Mouse (Mus musculus) thymus, postnatal 25 days (tissue): ENCODE measurements around the gene Mcoln2.

Experiments
- DNase-seq: peaks from one replicate; pipeline ENCODE4 v3.0.0; 2022

The Mcoln2 gene

DNA sequence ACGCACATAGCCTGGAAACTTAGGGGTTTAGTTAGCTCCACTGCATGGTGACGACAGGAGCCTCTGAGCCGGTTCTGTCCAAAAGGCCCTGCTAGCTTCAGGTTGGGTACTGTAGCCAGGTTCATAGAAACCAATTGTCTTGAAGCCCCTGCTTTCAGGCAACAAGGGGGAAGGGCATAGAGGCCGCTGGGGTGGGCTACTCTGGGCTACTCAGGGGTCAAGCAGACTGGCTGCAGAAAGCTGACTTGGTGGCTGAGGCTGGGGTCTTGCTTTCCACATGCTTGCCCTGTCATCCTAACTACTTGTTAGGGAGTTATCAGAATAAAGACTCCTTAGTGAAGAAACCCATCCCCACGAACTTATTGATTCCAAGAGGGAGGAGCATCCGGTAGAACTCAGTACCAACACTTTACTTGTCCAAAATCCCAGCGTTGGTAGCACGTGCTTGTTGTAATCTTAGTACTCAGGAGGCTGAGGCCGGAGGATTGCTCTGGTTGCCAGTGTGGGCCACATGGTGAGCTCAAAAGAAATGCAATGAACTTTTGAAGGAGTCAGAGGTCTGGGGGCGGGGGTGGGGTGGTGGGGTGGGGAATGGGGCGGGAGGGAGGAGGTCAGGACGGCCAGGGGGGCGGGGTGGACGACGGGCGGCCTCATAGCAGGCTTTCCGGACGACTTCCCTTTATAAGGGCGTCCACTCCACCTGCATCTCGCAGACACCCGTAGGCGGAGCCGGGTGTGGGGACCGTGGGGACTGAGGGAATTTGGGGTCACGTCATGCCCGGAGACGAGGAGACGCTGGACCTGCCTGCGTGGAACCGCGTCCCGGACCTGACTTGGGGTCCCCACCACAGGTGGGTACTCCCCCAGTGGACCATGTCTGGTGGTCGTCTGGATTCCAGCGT, at the start of gene Mcoln2:
Gene Mcoln2, plus strand, starts transcription at position 678 of the 902 bp plus-strand sequence.
- DNase-seq = no peak

GRCm38 (mm10) chr3:146099925-146100324, 49.7 kb upstream of the Mcoln2 start:
- DNase-seq = no peak

DNA sequence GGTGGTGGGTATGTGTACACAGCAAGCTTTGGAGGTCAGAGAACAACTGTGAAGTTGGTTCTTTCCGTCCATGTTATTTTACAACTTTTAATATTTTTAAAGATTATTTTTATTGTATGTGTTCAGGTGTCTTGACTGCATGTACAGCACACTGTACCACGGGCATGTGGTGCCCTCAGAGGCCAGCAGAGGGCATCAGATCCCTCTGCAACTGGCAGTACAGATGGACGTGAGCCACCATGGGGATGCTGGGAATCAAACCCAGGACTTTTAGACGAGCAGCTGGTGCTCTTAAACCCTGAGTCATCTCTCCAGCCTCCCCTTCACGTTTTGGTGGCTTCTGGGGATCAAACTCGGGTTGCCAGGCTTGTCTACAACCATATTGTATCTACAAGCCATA, 47.6 kb upstream of the Mcoln2 start:
- DNase-seq = peak; percentile 54

- DNase-seq = no peak
These were observed 42.4 kb upstream of the Mcoln2 start for GRCm38 (mm10) chr3:146107116-146107849.

DNA sequence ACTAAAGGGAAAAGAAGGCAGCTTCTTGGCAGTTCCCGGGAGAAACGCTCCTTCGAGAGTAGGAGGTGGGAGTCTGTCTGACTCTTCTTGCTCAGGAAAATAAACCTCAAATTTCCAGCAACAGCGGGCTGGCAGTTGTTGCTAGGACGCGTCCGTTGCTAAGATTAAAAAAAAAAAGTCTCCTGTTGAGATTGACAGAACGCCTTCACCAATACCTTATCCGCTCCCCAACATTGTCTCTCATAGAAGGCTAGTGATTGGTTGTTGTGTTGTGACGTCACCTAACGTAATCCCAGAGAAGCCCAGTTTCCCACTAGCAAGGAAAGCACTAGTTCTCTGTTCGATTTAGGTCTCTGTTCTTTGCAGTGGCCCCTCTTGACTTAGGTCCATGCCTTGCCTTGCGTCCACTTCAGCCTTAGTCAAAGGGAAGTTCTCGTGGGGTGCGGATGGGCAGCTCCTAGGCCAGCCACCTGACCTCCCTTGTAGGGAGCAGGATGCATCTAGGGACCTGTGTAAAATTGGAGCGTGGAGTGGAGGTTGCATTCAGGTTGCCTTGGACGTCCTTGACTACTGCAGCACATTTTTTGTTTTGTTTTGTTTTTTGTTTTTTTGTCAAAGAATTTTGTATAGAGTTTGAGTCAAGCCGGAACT, 41.6 kb upstream of the Mcoln2 start, which contains the start of gene Wdr63:
Gene Wdr63, minus strand, starts transcription at position 210 of the 651 bp plus-strand sequence.
- peak; percentile 54 for DNase-seq

- DNase-seq = no peak
These were observed 40.7 kb upstream of the Mcoln2 start for GRCm38 (mm10) chr3:146108945-146109344.

DNA sequence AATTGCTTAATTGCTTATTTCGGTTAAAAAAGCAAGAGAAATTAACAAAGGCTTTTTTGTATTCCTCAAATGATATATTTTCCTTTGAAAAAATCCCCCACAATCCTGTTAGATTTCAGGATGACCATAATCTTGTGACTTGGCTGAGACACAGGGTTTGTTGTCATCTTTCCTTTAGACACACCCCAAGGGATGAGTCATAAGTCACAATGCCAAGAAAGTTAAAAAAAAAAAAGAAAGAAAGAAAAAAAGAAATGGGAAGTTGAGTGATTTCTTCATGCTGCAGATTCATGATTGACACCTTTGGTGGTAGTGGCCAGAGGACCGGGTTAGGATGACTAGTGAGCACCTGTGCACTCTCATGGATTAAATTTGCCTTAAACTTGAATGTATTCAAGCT, 39.3 kb upstream of the Mcoln2 start:
- no peak for DNase-seq

GRCm38 (mm10) chr3:146110916-146111315, 38.7 kb upstream of the Mcoln2 start:
- DNase-seq = no peak

- no peak for DNase-seq
These were observed 32.2 kb upstream of the Mcoln2 start, which contains the start of gene Mcoln3 for GRCm38 (mm10) chr3:146117258-146117996. Mcoln3 (plus strand) TSS chr3:146117450.

GRCm38 (mm10) chr3:146117997-146118457, 31.6 kb upstream of the Mcoln2 start:
- DNase-seq = no peak

DNA sequence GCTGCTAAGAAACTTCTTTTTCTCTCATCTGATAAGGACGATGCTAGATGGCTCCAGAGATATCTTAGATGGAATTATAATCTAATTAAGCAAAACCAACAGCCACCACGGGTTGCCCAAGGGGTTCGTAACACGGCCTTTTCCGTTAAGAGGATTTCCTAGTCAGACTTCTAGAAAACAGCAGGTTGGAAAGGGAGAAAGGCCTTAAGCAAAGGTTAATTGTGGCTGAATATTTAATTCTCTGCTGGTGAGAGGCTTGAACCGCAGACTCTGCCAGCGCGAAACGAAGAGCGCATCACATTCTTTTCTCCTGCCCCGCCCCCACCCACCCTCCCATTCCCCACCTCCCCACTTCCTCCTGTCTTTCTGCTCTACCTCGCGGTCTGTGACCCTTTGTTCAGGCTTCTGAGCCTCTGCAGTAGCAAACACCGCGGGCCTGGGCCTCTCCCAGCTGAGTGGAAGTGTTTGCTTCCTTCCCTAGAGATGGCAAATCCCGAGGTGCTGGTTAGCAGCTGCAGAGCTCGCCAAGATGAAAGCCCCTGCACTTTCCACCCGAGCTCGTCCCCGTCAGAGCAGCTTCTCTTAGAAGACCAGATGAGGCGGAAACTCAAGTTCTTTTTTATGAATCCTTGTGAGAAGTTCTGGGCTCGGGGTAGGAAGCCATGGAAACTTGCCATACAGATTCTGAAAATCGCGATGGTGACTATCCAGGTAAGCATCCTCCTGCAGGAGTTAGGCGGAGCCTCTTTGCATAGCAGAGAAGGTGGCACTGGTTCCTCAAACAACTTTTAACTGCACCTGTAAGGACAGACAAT, 28.1 kb upstream of the Mcoln2 start:
- DNase-seq = peak; percentile 80

DNA sequence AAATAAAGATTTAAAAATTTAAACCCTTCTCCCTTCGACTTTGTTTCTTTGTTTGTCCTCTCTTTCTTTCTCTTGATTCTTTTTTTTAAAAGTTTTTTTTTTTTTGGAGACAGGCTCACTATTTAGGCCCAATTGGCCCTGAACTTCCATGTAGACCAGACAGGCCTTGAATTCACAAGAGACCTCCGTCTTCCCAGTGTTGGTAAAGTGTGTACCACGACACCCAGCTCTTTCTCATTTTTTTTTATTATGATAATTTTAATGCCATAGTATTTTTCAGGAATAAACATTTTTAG, 27.6 kb upstream of the Mcoln2 start:
- DNase-seq = no peak

GRCm38 (mm10) chr3:146122807-146123463, 26.7 kb upstream of the Mcoln2 start:
- no peak for DNase-seq

DNA sequence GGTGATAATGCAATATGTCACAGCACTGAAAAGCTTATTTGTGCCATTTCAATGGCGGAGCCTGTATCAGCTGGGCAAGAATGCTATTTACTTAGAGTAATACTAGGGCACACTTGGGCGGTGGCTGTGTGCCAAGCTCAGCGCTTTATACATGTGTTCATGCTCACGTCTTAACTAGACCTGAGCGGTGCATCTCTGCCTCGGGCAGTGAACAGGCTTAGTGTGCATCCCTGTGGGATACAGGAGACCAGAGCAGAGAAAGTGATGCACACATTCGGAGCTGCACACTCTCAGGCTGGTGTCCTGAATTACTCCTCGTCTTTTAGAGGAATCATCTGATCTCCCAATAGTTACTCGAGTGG, 26.2 kb upstream of the Mcoln2 start:
- DNase-seq = no peak

GRCm38 (mm10) chr3:146127205-146127604, 22.4 kb upstream of the Mcoln2 start:
- DNase-seq = no peak

- DNase-seq = no peak
These were observed 14.8 kb upstream of the Mcoln2 start for GRCm38 (mm10) chr3:146134834-146135233.

DNA sequence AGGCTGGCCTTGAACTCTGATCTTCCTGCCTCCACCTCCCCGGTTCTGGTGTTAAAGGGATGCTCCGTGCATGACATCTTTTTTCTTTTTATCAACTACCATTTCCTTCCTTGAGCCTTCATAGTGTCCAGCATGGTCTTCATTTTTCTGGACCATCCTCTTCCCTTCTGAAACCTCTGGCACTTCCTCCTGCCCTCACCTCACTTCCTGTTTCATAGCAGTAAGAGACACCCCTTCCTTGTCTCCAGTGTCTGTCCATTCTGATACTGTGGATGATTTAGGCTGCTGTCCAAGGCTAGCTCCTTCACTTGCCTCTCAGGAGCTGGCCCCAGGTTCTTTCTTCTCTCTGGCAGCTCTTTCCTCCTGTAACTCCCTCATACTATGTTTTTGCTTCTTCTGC, 14.2 kb upstream of the Mcoln2 start:
- no peak for DNase-seq

- no peak for DNase-seq
These were observed 13.2 kb upstream of the Mcoln2 start for GRCm38 (mm10) chr3:146136422-146136821.

DNA sequence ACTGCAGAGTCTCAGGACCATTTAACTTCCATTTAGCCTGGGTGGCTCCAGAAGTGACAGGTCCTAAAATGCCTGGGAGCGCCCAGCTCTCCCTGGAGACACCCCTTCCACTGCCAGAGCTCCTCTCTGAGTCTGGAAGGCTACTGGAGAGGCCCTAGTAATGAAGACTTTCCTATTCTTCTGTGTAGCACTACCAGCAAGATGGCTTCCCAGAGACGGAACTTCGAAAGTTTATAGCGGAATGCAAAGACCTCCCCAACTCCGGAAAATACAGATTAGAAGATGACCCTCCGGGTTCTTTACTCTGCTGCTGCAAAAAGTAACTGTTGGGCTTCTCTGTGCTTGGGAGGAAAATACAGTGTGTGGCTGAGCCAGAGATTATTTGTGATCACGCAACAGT, 9.4 kb upstream of the Mcoln2 start:
- DNase-seq = no peak

GRCm38 (mm10) chr3:146142523-146142922, 7.1 kb upstream of the Mcoln2 start:
- DNase-seq = no peak

DNA sequence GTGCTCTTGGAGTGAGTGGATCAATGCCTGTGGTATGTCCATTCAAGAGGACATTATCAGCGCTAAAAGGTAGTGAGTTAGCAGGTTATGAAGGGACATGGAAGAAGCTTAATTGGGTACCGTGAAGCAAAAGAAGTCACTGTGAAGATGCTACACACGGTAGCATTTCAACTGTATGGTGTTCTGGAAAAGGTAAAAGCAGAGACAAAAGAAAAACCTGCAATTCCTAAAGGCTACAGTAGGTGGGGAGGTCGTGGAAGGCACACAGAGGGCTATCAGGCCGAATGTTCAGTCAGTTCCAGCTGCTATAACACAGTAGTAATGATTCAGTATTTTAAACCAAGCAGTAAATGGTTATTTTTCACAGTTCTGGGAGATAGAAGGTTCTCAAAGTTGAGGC, 4.1 kb upstream of the Mcoln2 start:
- DNase-seq = no peak
